Mouse (Mus musculus): Measurements from ENCODE around the gene Tmie.

Gene Tmie

GRCm38 (mm10) chr9:110879998-110880561, at the start of gene Tmie:
Gene Tmie (minus strand): TSS chr9:110880113.
- no peak for DNase-seq

GRCm38 (mm10) chr9:110922759-110923158, 42.8 kb upstream of the Tmie start:
- DNase-seq = no peak

- DNase-seq = no peak
Observed at GRCm38 (mm10) chr9:110920665-110921419, 40.9 kb upstream of the Tmie start.

GRCm38 (mm10) chr9:110916786-110917185, 36.9 kb upstream of the Tmie start, which contains the start of gene Fam240a:
Gene Fam240a (minus strand): TSS chr9:110916861.
- no peak for DNase-seq

- DNase-seq = no peak
Observed at GRCm38 (mm10) chr9:110915466-110915865, 35.6 kb upstream of the Tmie start.

GRCm38 (mm10) chr9:110914631-110915236, 34.8 kb upstream of the Tmie start:
- no peak for DNase-seq

- no peak for DNase-seq
Observed at GRCm38 (mm10) chr9:110909371-110909967, 29.6 kb upstream of the Tmie start.

GRCm38 (mm10) chr9:110908631-110909016, 28.7 kb upstream of the Tmie start:
- DNase-seq = no peak

- no peak for DNase-seq
Observed at GRCm38 (mm10) chr9:110907838-110908630, 28.1 kb upstream of the Tmie start.

- DNase-seq = no peak
Observed at GRCm38 (mm10) chr9:110907201-110907837, 27.4 kb upstream of the Tmie start.

- DNase-seq = no peak
Observed at GRCm38 (mm10) chr9:110902271-110902670, 22.4 kb upstream of the Tmie start.

- DNase-seq = no peak
Observed at GRCm38 (mm10) chr9:110901204-110901603, 21.3 kb upstream of the Tmie start.

GRCm38 (mm10) chr9:110899451-110900008, 19.6 kb upstream of the Tmie start:
- DNase-seq = no peak

- DNase-seq = no peak
Observed at GRCm38 (mm10) chr9:110896595-110896994, 16.7 kb upstream of the Tmie start.

GRCm38 (mm10) chr9:110895994-110896393, 16.1 kb upstream of the Tmie start:
- DNase-seq = no peak

GRCm38 (mm10) chr9:110895507-110895906, 15.6 kb upstream of the Tmie start:
- no peak for DNase-seq

GRCm38 (mm10) chr9:110893429-110893828, 13.5 kb upstream of the Tmie start:
- no peak for DNase-seq

GRCm38 (mm10) chr9:110892552-110892951, 12.6 kb upstream of the Tmie start:
- DNase-seq = no peak

- DNase-seq = no peak
Observed at GRCm38 (mm10) chr9:110891077-110891828, 11.3 kb upstream of the Tmie start.

- DNase-seq = no peak
Observed at GRCm38 (mm10) chr9:110890026-110890783, 10.3 kb upstream of the Tmie start.

GRCm38 (mm10) chr9:110888935-110889334, 9.0 kb upstream of the Tmie start:
- DNase-seq = no peak

All from cerebellum, adult 9-11 months (tissue).